Mouse (Mus musculus) heart, embryonic 16.5 days (tissue): ENCODE measurements around the gene Fcer1g. TPM values are rescaled to one million over a fixed set of nuclear protein-coding genes. Genes with fewer than 3 reads are reported as not detected.

Experiments used
- ATAC-seq: fragments of 200-750 bp; cut with Nextera tagmentation; replicated peaks from 2 replicates; pipeline ENCODE4 v1.8.0; 2017; ENCODE audit warnings: moderate number of reproducible peaks; ENCODE audit not compliant: insufficient read depth, low FRiP score; ENCODE audit errors: extremely low read depth
- H3K27ac ChIP-seq: fragments of 300-500 bp; sonication (generic); 2 replicates; pipeline ENCODE4 v1.5.1; 2014; ENCODE audit warnings: mild to moderate bottlenecking, low read length, control low read depth, moderate library complexity
- H3K27me3 ChIP-seq: fragments of 300-500 bp; sonication (generic); 2 replicates; pipeline ENCODE4 v1.6.1; 2014; ENCODE audit warnings: low read length, mixed read lengths; ENCODE audit not compliant: control insufficient read depth, insufficient read depth
- H3K36me3 ChIP-seq: fragments of 300-500 bp; sonication (generic); 2 replicates; pipeline ENCODE4 v1.6.1; 2014; ENCODE audit not compliant: control insufficient read depth, insufficient read depth
- H3K4me1 ChIP-seq: fragments of 300-500 bp; sonication (generic); 2 replicates; pipeline ENCODE4 v1.6.1; 2014; ENCODE audit warnings: low read length, mixed read lengths; ENCODE audit not compliant: control insufficient read depth, insufficient read depth
- H3K4me2 ChIP-seq: fragments of 300-500 bp; sonication (generic); 2 replicates; pipeline ENCODE4 v1.6.1; 2014; ENCODE audit warnings: low read depth, mild to moderate bottlenecking, control low read depth, low read length
- H3K4me3 ChIP-seq: fragments of 300-500 bp; sonication (generic); 2 replicates; pipeline ENCODE4 v1.5.1; 2014; ENCODE audit warnings: mild to moderate bottlenecking, control low read depth, low read length
- H3K9ac ChIP-seq: fragments of 300-500 bp; sonication (generic); 2 replicates; pipeline ENCODE4 v1.6.1; 2014; ENCODE audit warnings: low read length, control low read depth
- H3K9me3 ChIP-seq: fragments of 300-500 bp; sonication (generic); replicated peaks from 2 replicates; pipeline ENCODE4 v1.6.1; 2016; ENCODE audit warnings: low read length; ENCODE audit not compliant: control insufficient read depth
- WGBS: fragments of 180-500 bp; shearing (Covaris S2); extraction: QIAGEN DNeasy Blood & Tissue Kit; methylation state at CpG from one replicate; pipeline ENCODE4 v1.1.7; 2014; 5-methylcytosine and 5-hydroxymethylcytosine counted together
- polyA plus RNA-seq: library from polyadenylated mRNA; unstranded; fragments of >200 nt; fragmentation: Nextera tagmentation; extraction: Ambion mirVana; gene quantifications from 2 replicates; pipeline ENCODE4 v1.2.1, GENCODE M21; 2015

Gene Fcer1g
- polyA plus RNA-seq, 1 experiment from 2014 or later: 36.3 TPM

DNA sequence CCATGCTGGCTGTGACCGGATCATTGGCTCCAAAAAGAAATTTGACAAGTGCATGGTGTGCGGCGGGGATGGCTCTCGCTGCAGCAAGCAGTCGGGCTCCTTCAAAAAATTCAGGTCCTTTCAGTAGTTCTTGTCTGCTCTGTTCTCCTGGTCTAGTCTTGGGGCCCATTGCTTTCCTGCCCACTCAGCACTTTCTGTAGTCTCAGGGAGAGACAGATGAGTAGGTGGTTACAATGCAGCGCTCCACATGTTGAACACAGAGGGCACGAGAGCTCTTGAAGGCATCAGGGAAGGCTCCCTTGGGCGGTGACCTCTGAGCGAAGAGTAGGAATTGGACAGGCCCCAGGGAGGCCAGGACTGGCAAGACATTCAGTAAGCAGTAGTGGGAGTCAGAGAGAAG is 23.6 kb upstream of the Fcer1g start:
- Histone ChIP-seq H3K9me3 (no peaks in the 10 kb centered on the region), H3K4me1 (peaks cover 18% of the 10 kb centered on the region), H3K4me3 (no peak overlapping the region), H3K27ac (no peak overlapping the region), H3K4me2 (no peak overlapping the region), H3K27me3 (no peaks in the 10 kb centered on the region), H3K9ac (no peak overlapping the region), H3K36me3 (no peaks in the 10 kb centered on the region)
- 80% methylated on average over 9 of the region's 9 CpGs for WGBS
- ATAC-seq: no peak

DNA sequence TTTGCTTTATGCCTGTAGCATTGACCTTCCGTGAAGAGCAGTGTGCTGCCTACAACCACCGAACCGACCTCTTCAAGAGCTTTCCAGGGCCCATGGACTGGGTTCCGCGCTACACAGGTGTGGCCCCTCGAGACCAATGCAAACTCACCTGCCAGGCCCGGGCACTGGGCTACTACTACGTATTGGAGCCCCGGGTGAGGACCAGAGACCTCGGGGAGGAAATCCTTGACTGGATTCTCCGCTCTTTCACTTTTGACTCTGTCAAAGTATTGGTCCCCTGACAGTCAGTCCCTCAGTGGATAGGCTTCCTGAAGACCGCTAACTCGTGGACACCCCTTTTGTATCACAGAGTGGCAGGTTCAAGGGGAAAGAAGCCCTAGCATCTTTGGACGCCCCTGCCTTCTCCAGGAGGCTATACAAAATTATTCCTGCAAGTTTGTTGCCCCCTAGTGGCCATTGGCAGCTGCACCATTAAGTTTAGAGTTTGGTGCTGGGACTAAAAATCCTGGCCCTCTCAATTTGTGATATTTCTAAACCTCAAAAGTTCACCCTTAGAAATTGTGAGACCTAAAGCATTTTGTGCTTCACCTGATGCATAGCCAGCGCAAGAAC is 22.9 kb upstream of the Fcer1g start:
- Histone ChIP-seq H3K27me3 (no peaks in the 10 kb centered on the region), H3K4me1 (peaks cover 19% of the 10 kb centered on the region), H3K4me2 (no peak overlapping the region), H3K9ac (no peak overlapping the region), H3K9me3 (no peaks in the 10 kb centered on the region), H3K27ac (no peak overlapping the region), H3K4me3 (no peak overlapping the region), H3K36me3 (no peaks in the 10 kb centered on the region)
- no peak for ATAC-seq
- WGBS: 58% methylated on average over 15 of the region's 15 CpGs

DNA sequence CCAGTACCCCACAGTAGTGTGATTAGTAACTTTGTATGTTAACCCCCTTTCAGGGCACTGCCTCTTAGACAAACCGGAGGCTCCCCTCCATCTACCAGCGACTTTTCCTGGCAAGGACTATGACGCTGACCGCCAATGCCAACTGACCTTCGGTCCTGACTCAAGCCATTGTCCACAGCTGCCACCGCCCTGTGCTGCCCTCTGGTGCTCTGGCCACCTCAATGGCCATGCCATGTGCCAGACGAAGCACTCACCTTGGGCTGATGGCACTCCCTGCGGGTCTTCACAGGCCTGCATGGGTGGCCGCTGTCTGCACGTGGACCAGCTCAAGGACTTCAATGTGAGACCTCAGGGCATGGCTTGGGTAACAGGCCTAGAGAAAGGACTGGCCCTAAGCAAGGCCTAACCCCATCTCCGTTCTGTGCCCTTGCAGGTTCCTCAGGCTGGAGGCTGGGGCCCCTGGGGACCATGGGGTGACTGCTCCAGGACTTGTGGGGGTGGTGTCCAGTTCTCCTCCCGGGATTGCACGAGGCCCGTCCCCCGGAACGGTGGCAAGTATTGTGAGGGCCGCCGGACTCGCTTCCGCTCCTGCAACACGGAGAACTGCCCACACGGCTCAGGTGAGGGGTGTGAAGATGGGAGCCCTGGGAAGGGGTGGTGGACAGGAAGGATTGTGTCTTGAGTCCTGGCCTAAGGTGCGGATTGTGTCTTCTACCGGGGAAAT is 22.1 kb upstream of the Fcer1g start:
- no peak overlapping the region for H3K27ac ChIP-seq
- peaks cover 22% of the 10 kb centered on the region for H3K4me1 ChIP-seq
- WGBS: 84% methylated on average over 24 of the region's 24 CpGs
- no peaks in the 10 kb centered on the region for H3K36me3 ChIP-seq
- H3K9ac ChIP-seq: no peak overlapping the region
- H3K4me3 ChIP-seq: no peak overlapping the region
- no peaks in the 10 kb centered on the region for H3K27me3 ChIP-seq
- no peak for ATAC-seq
- no peak overlapping the region for H3K4me2 ChIP-seq
- no peaks in the 10 kb centered on the region for H3K9me3 ChIP-seq

DNA sequence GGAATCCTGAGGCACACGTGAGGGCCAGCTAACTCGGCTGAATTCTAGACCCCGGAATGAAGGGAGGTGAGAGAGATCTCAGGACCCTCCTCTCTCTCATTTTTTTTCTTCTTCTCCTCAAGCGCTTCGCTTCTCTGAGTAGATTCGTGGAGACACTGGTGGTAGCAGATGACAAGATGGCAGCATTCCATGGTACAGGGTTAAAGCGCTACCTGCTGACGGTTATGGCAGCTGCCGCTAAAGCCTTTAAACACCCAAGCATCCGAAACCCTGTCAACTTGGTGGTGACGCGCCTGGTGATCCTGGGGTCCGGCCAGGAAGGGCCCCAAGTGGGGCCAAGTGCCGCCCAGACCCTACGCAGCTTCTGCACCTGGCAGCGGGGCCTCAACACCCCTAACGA is 18.2 kb upstream of the Fcer1g start:
- Histone ChIP-seq H3K4me1 (peaks cover 33% of the 10 kb centered on the region), H3K9me3 (no peaks in the 10 kb centered on the region), H3K4me2 (peak overlapping the region; percentile 58), H3K9ac (peak overlapping the region; percentile 48), H3K36me3 (no peaks in the 10 kb centered on the region), H3K4me3 (peak overlapping the region; percentile 39), H3K27me3 (no peaks in the 10 kb centered on the region), H3K27ac (peak overlapping the region; percentile 91)
- 53% methylated on average over 17 of the region's 17 CpGs for WGBS
- ATAC-seq: no peak

DNA sequence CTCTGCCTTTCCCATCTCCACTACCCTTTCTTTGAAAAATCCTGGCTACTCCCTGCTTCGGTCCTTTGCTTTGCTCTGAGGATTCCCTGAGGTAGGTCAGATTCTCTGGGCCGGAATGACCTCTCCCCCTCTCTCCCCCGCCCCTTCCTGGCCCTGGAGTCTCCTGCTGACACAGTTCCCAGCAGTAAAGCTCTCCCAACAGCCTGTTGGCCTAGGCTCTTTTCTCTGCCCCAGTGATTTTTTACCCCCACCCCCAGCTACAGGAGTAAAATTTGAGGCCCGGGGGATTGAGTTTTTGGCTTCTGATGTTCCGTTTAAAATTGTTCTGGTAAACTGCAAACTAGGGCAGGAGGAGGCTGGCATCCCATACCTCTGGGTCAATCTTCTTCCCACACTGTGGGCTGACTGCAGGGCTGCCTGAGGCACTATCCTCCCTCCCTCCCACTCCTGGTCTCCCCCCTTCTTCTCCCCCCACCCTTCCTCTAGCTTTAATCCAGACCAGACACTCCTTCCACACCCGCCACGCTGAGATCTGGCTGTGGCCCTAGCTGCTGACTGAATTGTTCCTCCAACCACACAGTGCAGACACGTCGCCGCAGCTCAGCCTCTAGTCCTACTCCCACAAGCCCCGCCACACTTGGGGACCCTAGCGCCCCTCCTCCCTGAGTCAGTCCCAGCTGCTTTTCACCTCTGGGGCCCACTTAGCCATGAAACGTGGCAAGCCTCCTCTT is 17.6 kb upstream of the Fcer1g start:
- H3K27me3 ChIP-seq: no peaks in the 10 kb centered on the region
- ATAC-seq: peak; percentile 15; the same call in 1 of the 2 replicates
- 22% methylated on average over 13 of the region's 13 CpGs for WGBS
- peak overlapping the region; percentile 48 for H3K9ac ChIP-seq
- H3K27ac ChIP-seq: peak overlapping the region; percentile 91
- H3K4me1 ChIP-seq: peaks cover 34% of the 10 kb centered on the region
- H3K9me3 ChIP-seq: no peaks in the 10 kb centered on the region
- peak overlapping the region; percentile 39 for H3K4me3 ChIP-seq
- peak overlapping the region; percentile 58 for H3K4me2 ChIP-seq
- no peaks in the 10 kb centered on the region for H3K36me3 ChIP-seq

DNA sequence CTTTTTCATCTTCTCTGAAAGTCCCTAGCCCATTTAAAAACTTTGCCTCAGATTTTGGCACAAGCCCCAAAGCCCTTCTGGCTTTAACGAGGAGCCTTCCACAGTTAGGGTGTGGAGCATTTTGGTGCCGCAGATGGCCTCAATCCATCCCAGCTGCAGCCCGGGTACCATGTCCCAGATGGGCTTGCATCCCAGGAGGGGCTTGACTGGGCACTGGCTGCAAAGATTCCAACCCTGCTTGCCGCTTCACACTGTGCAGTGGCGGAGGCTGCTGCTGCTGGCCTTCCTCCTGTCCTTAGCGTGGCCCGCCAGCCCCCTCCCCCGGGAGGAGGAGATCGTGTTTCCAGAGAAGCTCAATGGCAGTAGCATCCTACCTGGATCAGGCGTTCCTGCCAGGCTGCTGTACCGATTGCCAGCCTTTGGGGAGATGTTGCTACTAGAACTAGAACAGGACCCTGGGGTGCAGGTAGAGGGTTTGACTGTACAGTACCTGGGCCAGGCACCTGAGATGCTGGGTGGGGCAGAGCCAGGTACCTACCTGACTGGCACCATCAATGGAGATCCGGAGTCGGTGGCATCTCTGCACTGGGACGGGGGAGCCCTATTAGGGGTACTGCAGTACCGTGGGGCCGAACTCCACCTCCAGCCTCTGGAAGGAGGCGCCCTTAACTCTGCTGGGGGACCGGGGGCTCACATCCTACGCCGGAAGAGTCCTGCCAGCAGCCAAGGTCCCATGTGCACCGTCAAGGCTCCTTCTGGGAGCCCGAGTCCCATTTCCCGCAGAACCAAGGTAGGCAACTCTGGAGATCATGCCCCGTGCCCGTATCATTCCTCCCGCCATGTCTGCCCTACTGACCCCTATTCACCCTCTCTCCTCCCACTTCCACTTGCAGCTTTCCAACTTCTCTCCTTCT is 16.8 kb upstream of the Fcer1g start, which contains the start of gene Ndufs2:
Gene Ndufs2 (minus strand): TSS at position 709 of the 914 bp plus-strand sequence.
- 25% methylated on average over 26 of the region's 26 CpGs for WGBS
- H3K4me3 ChIP-seq: peak within 1 kb of the TSS; percentile 39
- H3K9me3 ChIP-seq: no peaks in the 10 kb centered on the region
- peak within 1 kb of the TSS; percentile 58 for H3K4me2 ChIP-seq
- H3K36me3 ChIP-seq: no peaks in the 10 kb centered on the region
- no peaks in the 10 kb centered on the region for H3K27me3 ChIP-seq
- ATAC-seq: no peak
- peak within 1 kb of the TSS; percentile 91 for H3K27ac ChIP-seq
- peak within 1 kb of the TSS; percentile 48 for H3K9ac ChIP-seq
- peaks cover 38% of the 10 kb centered on the region for H3K4me1 ChIP-seq

DNA sequence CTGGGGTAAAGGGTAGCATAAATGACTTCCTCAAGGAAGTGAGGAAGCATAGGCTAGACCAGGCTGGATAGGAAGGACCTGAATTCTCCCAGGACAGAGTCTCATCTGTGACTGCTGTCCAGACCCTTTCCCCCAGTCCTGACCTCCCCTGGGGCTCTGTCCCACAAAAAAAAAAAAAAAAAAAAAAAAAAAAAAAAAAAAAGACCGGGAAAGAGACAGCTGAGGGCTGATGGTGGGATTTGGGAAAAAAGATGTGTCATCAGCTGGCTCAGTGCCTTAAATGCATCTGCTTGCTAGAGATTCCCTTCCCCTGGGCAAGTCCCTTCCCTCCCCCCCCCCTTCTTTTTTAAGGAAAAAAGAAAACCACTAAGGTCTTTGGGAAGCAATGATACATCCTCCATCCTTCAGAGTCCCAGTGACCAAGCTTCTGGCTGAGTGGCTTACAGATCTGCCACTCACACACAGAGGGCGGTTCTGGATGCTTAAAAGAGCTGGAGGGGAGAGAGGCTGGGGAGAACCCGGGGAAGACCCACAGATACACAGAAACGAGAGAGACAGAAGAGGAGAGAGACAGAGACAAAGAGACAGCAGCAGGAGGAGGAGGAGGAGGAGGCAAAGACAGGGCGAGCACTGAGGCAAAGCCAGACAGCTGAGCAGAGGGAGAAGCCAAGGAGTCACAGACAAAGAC is 15.9 kb upstream of the Fcer1g start, which contains the start of gene Adamts4:
Gene Adamts4 (plus strand): TSS at position 509 of the 688 bp plus-strand sequence.
- no peaks in the 10 kb centered on the region for H3K9me3 ChIP-seq
- no peak for ATAC-seq
- H3K4me2 ChIP-seq: peak within 1 kb of the TSS; percentile 58
- 20% methylated on average over 5 of the region's 5 CpGs for WGBS
- peak within 1 kb of the TSS; percentile 91 for H3K27ac ChIP-seq
- peak within 1 kb of the TSS; percentile 48 for H3K9ac ChIP-seq
- H3K4me3 ChIP-seq: peak within 1 kb of the TSS; percentile 39
- no peaks in the 10 kb centered on the region for H3K27me3 ChIP-seq
- H3K36me3 ChIP-seq: peaks cover 2% of the 10 kb centered on the region
- peaks cover 42% of the 10 kb centered on the region for H3K4me1 ChIP-seq
